Mouse (Mus musculus) layer of hippocampus, postnatal 36 days (tissue): Measurements from ENCODE around the gene Aen. TPM values are rescaled to one million over a fixed set of nuclear protein-coding genes. Genes with fewer than 3 reads are reported as not detected.
A peak's percentile ranks its signal among the peaks of the same experiment; 100 is the strongest.

Experiments used
- DNase-seq, 2 experiments: peaks; one replicate each; pipeline ENCODE4 v3.0.0; 2022
- microRNA-seq, 2 experiments: library from miRNA; unstranded; fragments of <30 nt; microRNA quantifications; one replicate each; pipeline ENCODE4 v1.2.0; 2021
- total RNA-seq, 2 experiments: library from RNA; stranded (reverse); gene quantifications; 2 replicates each; pipeline ENCODE4 v1.2.3; 2021

Aen gene
- total RNA-seq, 2 experiments from 2014 or later, result 20.2 to 23.1 TPM

GRCm38 (mm10) chr7:78942544-78942943 is 46.9 kb downstream of the Aen start:
- no peak for DNase-seq

- no peak for DNase-seq
Measured at GRCm38 (mm10) chr7:78953886-78954572, 58.4 kb downstream of the Aen start.

GRCm38 (mm10) chr7:78954619-78955018 is 59.0 kb downstream of the Aen start:
- no peak for DNase-seq

GRCm38 (mm10) chr7:78955086-78955485 is 59.4 kb downstream of the Aen start:
- peak in 1 of 2 experiments; percentile 6 for DNase-seq

- no peak for DNase-seq
Measured at GRCm38 (mm10) chr7:78958499-78959073, 62.9 kb downstream of the Aen start.

Small RNA genes within 50 kb of the gene (microRNA-seq; reads per million reads assigned to microRNA genes)
- gene Mir7-2, result 192 to 245 reads per million in 2 experiments

Other genes starting within 250 kb of the Aen start
- gene Ntrk3, start 157.8 kb upstream of the Aen start, total RNA-seq, result 100 to 1,000 TPM; 199 to 229 TPM
- gene Mrps11, start 112.7 kb upstream of the Aen start, total RNA-seq, result 10 to 100 TPM; 36.2 to 38.8 TPM
- gene Mrpl46, start 112.3 kb upstream of the Aen start, total RNA-seq, result 10 to 100 TPM; 29.9 to 30.4 TPM
- 1 to 10 TPM; 7.0 to 7.6 TPM for gene Det1, start 48.6 kb upstream of the Aen start, total RNA-seq
- gene Isg20, start 17.6 kb downstream of the Aen start, total RNA-seq, result 1 to 10 TPM in 1 of 2 experiments, under 1 TPM in 1; 0.60 to 1.1 TPM
- gene Acan, start 157.6 kb downstream of the Aen start, total RNA-seq, result 1 to 10 TPM; 3.2 to 3.9 TPM
- 1 to 10 TPM; 1.7 to 2.4 TPM for gene Hapln3, start 235.2 kb downstream of the Aen start, total RNA-seq